Mouse (Mus musculus): Measurements from ENCODE around the gene Nccrp1.

Nccrp1 gene

GRCm38 (mm10) chr7:28547154-28547553 lies at the start of gene Nccrp1:
Gene Nccrp1, minus strand, starts transcription at chr7:28547254.
- no peak for DNase-seq (ENCODE audit: low read depth)

- no peak for DNase-seq (ENCODE audit: low read depth)
Measured at GRCm38 (mm10) chr7:28595751-28596435, 48.8 kb upstream of the Nccrp1 start.

GRCm38 (mm10) chr7:28593206-28594111 lies 46.4 kb upstream of the Nccrp1 start:
- no peak for DNase-seq (ENCODE audit: low read depth)

- no peak for DNase-seq (ENCODE audit: low read depth)
Measured at GRCm38 (mm10) chr7:28591862-28592261, 44.8 kb upstream of the Nccrp1 start.

- DNase-seq (ENCODE audit: low read depth): no peak
Measured at GRCm38 (mm10) chr7:28587644-28588043, 40.6 kb upstream of the Nccrp1 start.

- no peak for DNase-seq (ENCODE audit: low read depth)
Measured at GRCm38 (mm10) chr7:28586663-28587411, 39.8 kb upstream of the Nccrp1 start.

GRCm38 (mm10) chr7:28585001-28585400 lies 37.9 kb upstream of the Nccrp1 start:
- DNase-seq (ENCODE audit: low read depth): no peak

GRCm38 (mm10) chr7:28584468-28584867 lies 37.4 kb upstream of the Nccrp1 start:
- no peak for DNase-seq (ENCODE audit: low read depth)

- no peak for DNase-seq (ENCODE audit: low read depth)
Measured at GRCm38 (mm10) chr7:28583570-28584344, 36.7 kb upstream of the Nccrp1 start.

- DNase-seq (ENCODE audit: low read depth): no peak
Measured at GRCm38 (mm10) chr7:28582841-28583240, 35.8 kb upstream of the Nccrp1 start.

- no peak for DNase-seq (ENCODE audit: low read depth)
Measured at GRCm38 (mm10) chr7:28581721-28582120, 34.7 kb upstream of the Nccrp1 start.

GRCm38 (mm10) chr7:28579826-28580225 lies 32.8 kb upstream of the Nccrp1 start:
- no peak for DNase-seq (ENCODE audit: low read depth)

GRCm38 (mm10) chr7:28578543-28579053 lies 31.5 kb upstream of the Nccrp1 start:
- DNase-seq (ENCODE audit: low read depth): no peak

- no peak for DNase-seq (ENCODE audit: low read depth)
Measured at GRCm38 (mm10) chr7:28577826-28578542, 30.9 kb upstream of the Nccrp1 start.

- no peak for DNase-seq (ENCODE audit: low read depth)
Measured at GRCm38 (mm10) chr7:28576271-28576914, 29.3 kb upstream of the Nccrp1 start.

GRCm38 (mm10) chr7:28575597-28575996 lies 28.5 kb upstream of the Nccrp1 start:
- no peak for DNase-seq (ENCODE audit: low read depth)

- DNase-seq (ENCODE audit: low read depth): no peak
Measured at GRCm38 (mm10) chr7:28573236-28573635, 26.2 kb upstream of the Nccrp1 start.

- no peak for DNase-seq (ENCODE audit: low read depth)
Measured at GRCm38 (mm10) chr7:28572689-28573088, 25.6 kb upstream of the Nccrp1 start.

- DNase-seq (ENCODE audit: low read depth): no peak
Measured at GRCm38 (mm10) chr7:28570982-28571682, 24.1 kb upstream of the Nccrp1 start.
